Mouse (Mus musculus): Measurements from ENCODE around the gene Agap1. TPM values are rescaled to one million over a fixed set of nuclear protein-coding genes. Genes with fewer than 3 reads are reported as not detected.

The Agap1 gene
- polyA plus RNA-seq, 1 experiment from 2014 or later: 31.9 TPM

- H3K9ac ChIP-seq (ENCODE audit: low read depth, low read length): no peak overlapping the region
- peaks cover 52% of the 10 kb centered on the region for H3K4me1 ChIP-seq (ENCODE audit: control insufficient read depth, insufficient read depth, low read depth, low read length)
- 71% methylated on average over 3 of the region's 3 CpGs for WGBS
- no peaks in the 10 kb centered on the region for H3K9me3 ChIP-seq (ENCODE audit: control insufficient read depth, low read length)
- no peaks in the 10 kb centered on the region for H3K27me3 ChIP-seq (replicated peaks; ENCODE audit: control insufficient read depth, insufficient read depth, low read length)
- ATAC-seq: no peak
- no peak overlapping the region for H3K27ac ChIP-seq (ENCODE audit: low read depth, low read length)
- H3K4me2 ChIP-seq (ENCODE audit: low read length): no peak overlapping the region
- no peak overlapping the region for H3K4me3 ChIP-seq (ENCODE audit: low read length)
- H3K36me3 ChIP-seq (ENCODE audit: control insufficient read depth, insufficient read depth, low read length): no peaks in the 10 kb centered on the region
Measured at GRCm38 (mm10) chr1:89468141-89468540, 13.5 kb downstream of the Agap1 start.

- Histone ChIP-seq H3K4me3 (ENCODE audit: low read length) (no peak overlapping the region), H3K4me1 (ENCODE audit: control insufficient read depth, insufficient read depth, low read depth, low read length) (peaks cover 42% of the 10 kb centered on the region), H3K4me2 (ENCODE audit: low read length) (no peak overlapping the region), H3K27ac (ENCODE audit: low read depth, low read length) (0 out of 2 replicates have a peak overlapping the region, but pooled peaks have one; percentile 17), H3K9me3 (ENCODE audit: control insufficient read depth, low read length) (no peaks in the 10 kb centered on the region), H3K9ac (ENCODE audit: low read depth, low read length) (no peak overlapping the region; the same call in 1 of the 2 replicates), H3K27me3 (replicated peaks; ENCODE audit: control insufficient read depth, insufficient read depth, low read length) (no peaks in the 10 kb centered on the region), H3K36me3 (ENCODE audit: control insufficient read depth, insufficient read depth, low read length) (no peaks in the 10 kb centered on the region)
- WGBS: 57% methylated on average over 4 of the region's 4 CpGs
- ATAC-seq: no peak
Measured at GRCm38 (mm10) chr1:89471430-89471829, 16.8 kb downstream of the Agap1 start.

- no peak overlapping the region for H3K4me2 ChIP-seq (ENCODE audit: low read length)
- H3K36me3 ChIP-seq (ENCODE audit: control insufficient read depth, insufficient read depth, low read length): no peaks in the 10 kb centered on the region
- peak overlapping the region; percentile 22 for H3K9ac ChIP-seq (ENCODE audit: low read depth, low read length)
- WGBS: 47% methylated on average over 9 of the region's 9 CpGs
- no peak overlapping the region for H3K27ac ChIP-seq (ENCODE audit: low read depth, low read length)
- ATAC-seq: no peak
- no peaks in the 10 kb centered on the region for H3K9me3 ChIP-seq (ENCODE audit: control insufficient read depth, low read length)
- H3K4me3 ChIP-seq (ENCODE audit: low read length): no peak overlapping the region
- H3K27me3 ChIP-seq (replicated peaks; ENCODE audit: control insufficient read depth, insufficient read depth, low read length): no peaks in the 10 kb centered on the region
- H3K4me1 ChIP-seq (ENCODE audit: control insufficient read depth, insufficient read depth, low read depth, low read length): peaks cover 39% of the 10 kb centered on the region
Measured at GRCm38 (mm10) chr1:89471891-89472290, 17.3 kb downstream of the Agap1 start.

- WGBS: 85% methylated on average over 5 of the region's 5 CpGs
- H3K4me2 ChIP-seq (ENCODE audit: low read length): no peak overlapping the region
- H3K4me3 ChIP-seq (ENCODE audit: low read length): no peak overlapping the region
- no peak overlapping the region for H3K27ac ChIP-seq (ENCODE audit: low read depth, low read length)
- H3K4me1 ChIP-seq (ENCODE audit: control insufficient read depth, insufficient read depth, low read depth, low read length): peaks cover 23% of the 10 kb centered on the region
- no peak overlapping the region for H3K9ac ChIP-seq (ENCODE audit: low read depth, low read length)
- H3K9me3 ChIP-seq (ENCODE audit: control insufficient read depth, low read length): no peaks in the 10 kb centered on the region
- ATAC-seq: no peak
- H3K36me3 ChIP-seq (ENCODE audit: control insufficient read depth, insufficient read depth, low read length): no peaks in the 10 kb centered on the region
- no peaks in the 10 kb centered on the region for H3K27me3 ChIP-seq (replicated peaks; ENCODE audit: control insufficient read depth, insufficient read depth, low read length)
Measured at GRCm38 (mm10) chr1:89473946-89474345, 19.3 kb downstream of the Agap1 start.

GRCm38 (mm10) chr1:89474853-89475252, 20.2 kb downstream of the Agap1 start:
- no peak overlapping the region for H3K27ac ChIP-seq (ENCODE audit: low read depth, low read length)
- peaks cover 20% of the 10 kb centered on the region for H3K4me1 ChIP-seq (ENCODE audit: control insufficient read depth, insufficient read depth, low read depth, low read length)
- H3K4me3 ChIP-seq (ENCODE audit: low read length): no peak overlapping the region
- 62% methylated on average over 9 of the region's 9 CpGs for WGBS
- no peaks in the 10 kb centered on the region for H3K9me3 ChIP-seq (ENCODE audit: control insufficient read depth, low read length)
- H3K36me3 ChIP-seq (ENCODE audit: control insufficient read depth, insufficient read depth, low read length): no peaks in the 10 kb centered on the region
- ATAC-seq: no peak
- H3K9ac ChIP-seq (ENCODE audit: low read depth, low read length): no peak overlapping the region
- H3K27me3 ChIP-seq (replicated peaks; ENCODE audit: control insufficient read depth, insufficient read depth, low read length): no peaks in the 10 kb centered on the region
- H3K4me2 ChIP-seq (ENCODE audit: low read length): no peak overlapping the region

- 94% methylated on average over 5 of the region's 5 CpGs for WGBS
- ATAC-seq: 0 out of 2 replicates have a peak, but pooled peaks have one; percentile 12
- H3K4me1 ChIP-seq (ENCODE audit: control insufficient read depth, insufficient read depth, low read depth, low read length): peaks cover 10% of the 10 kb centered on the region
- H3K4me2 ChIP-seq (ENCODE audit: low read length): no peak overlapping the region
- no peak overlapping the region for H3K4me3 ChIP-seq (ENCODE audit: low read length)
- no peaks in the 10 kb centered on the region for H3K27me3 ChIP-seq (replicated peaks; ENCODE audit: control insufficient read depth, insufficient read depth, low read length)
- H3K9ac ChIP-seq (ENCODE audit: low read depth, low read length): no peak overlapping the region
- H3K36me3 ChIP-seq (ENCODE audit: control insufficient read depth, insufficient read depth, low read length): no peaks in the 10 kb centered on the region
- H3K9me3 ChIP-seq (ENCODE audit: control insufficient read depth, low read length): no peaks in the 10 kb centered on the region
- H3K27ac ChIP-seq (ENCODE audit: low read depth, low read length): no peak overlapping the region
Measured at GRCm38 (mm10) chr1:89477033-89477432, 22.4 kb downstream of the Agap1 start.

GRCm38 (mm10) chr1:89478571-89479460, 24.2 kb downstream of the Agap1 start:
- 70% methylated on average over 4 of the region's 4 CpGs for WGBS
- Histone ChIP-seq H3K4me3 (ENCODE audit: low read length) (no peak overlapping the region), H3K4me1 (ENCODE audit: control insufficient read depth, insufficient read depth, low read depth, low read length) (peaks cover 10% of the 10 kb centered on the region), H3K4me2 (ENCODE audit: low read length) (no peak overlapping the region), H3K9ac (ENCODE audit: low read depth, low read length) (no peak overlapping the region), H3K36me3 (ENCODE audit: control insufficient read depth, insufficient read depth, low read length) (no peaks in the 10 kb centered on the region), H3K27me3 (replicated peaks; ENCODE audit: control insufficient read depth, insufficient read depth, low read length) (no peaks in the 10 kb centered on the region), H3K27ac (ENCODE audit: low read depth, low read length) (no peak overlapping the region), H3K9me3 (ENCODE audit: control insufficient read depth, low read length) (no peaks in the 10 kb centered on the region)
- ATAC-seq: no peak

- WGBS: 78% methylated on average over 9 of the region's 9 CpGs
- Histone ChIP-seq H3K27me3 (replicated peaks; ENCODE audit: control insufficient read depth, insufficient read depth, low read length) (no peaks in the 10 kb centered on the region), H3K4me3 (ENCODE audit: low read length) (no peak overlapping the region), H3K9ac (ENCODE audit: low read depth, low read length) (no peak overlapping the region), H3K27ac (ENCODE audit: low read depth, low read length) (no peak overlapping the region), H3K4me1 (ENCODE audit: control insufficient read depth, insufficient read depth, low read depth, low read length) (peaks cover 4% of the 10 kb centered on the region), H3K4me2 (ENCODE audit: low read length) (no peak overlapping the region), H3K36me3 (ENCODE audit: control insufficient read depth, insufficient read depth, low read length) (no peaks in the 10 kb centered on the region), H3K9me3 (ENCODE audit: control insufficient read depth, low read length) (no peaks in the 10 kb centered on the region)
- 0 out of 2 replicates have a peak, but pooled peaks have one; percentile 21 for ATAC-seq
Measured at GRCm38 (mm10) chr1:89481154-89481553, 26.5 kb downstream of the Agap1 start.

GRCm38 (mm10) chr1:89482812-89483211, 28.2 kb downstream of the Agap1 start:
- H3K36me3 ChIP-seq (ENCODE audit: control insufficient read depth, insufficient read depth, low read length): no peaks in the 10 kb centered on the region
- 61% methylated on average over 5 of the region's 5 CpGs for WGBS
- no peak overlapping the region for H3K4me2 ChIP-seq (ENCODE audit: low read length)
- ATAC-seq: no peak
- peaks cover 4% of the 10 kb centered on the region for H3K4me1 ChIP-seq (ENCODE audit: control insufficient read depth, insufficient read depth, low read depth, low read length)
- H3K27me3 ChIP-seq (replicated peaks; ENCODE audit: control insufficient read depth, insufficient read depth, low read length): no peaks in the 10 kb centered on the region
- no peaks in the 10 kb centered on the region for H3K9me3 ChIP-seq (ENCODE audit: control insufficient read depth, low read length)
- no peak overlapping the region for H3K9ac ChIP-seq (ENCODE audit: low read depth, low read length)
- H3K27ac ChIP-seq (ENCODE audit: low read depth, low read length): no peak overlapping the region
- no peak overlapping the region for H3K4me3 ChIP-seq (ENCODE audit: low read length)
